Mouse (Mus musculus) midbrain, embryonic 11.5 days (tissue): ENCODE measurements at regions not wholly inside any gene's neighbourhood (a gene's known extent, or its start where the extent isn't known, plus 50 kb on each side); places are given as distances from the start of the nearest gene placed in this dataset.

ENCODE experiments used
- ATAC-seq: fragments of 200-750 bp; cut with Nextera tagmentation; 2 replicates; pipeline ENCODE4 v1.8.0; 2017; ENCODE audit warnings: moderate TSS enrichment, moderate library complexity; ENCODE audit not compliant: low FRiP score
- DNase-seq: peaks from one replicate; pipeline ENCODE4 v3.0.0; 2015; ENCODE audit warnings: low spot score; ENCODE audit errors: missing footprints
- H3K27ac ChIP-seq: fragments of 300-500 bp; sonication (generic); 2 replicates; pipeline ENCODE4 v1.5.1; 2014; ENCODE audit warnings: low read depth, low read length
- H3K27me3 ChIP-seq: fragments of 300-500 bp; sonication (generic); 2 replicates; pipeline ENCODE4 v1.6.1; 2014; ENCODE audit warnings: mild to moderate bottlenecking, low read length, moderate library complexity, mixed read lengths; ENCODE audit not compliant: control insufficient read depth, insufficient read depth
- H3K36me3 ChIP-seq: fragments of 300-500 bp; sonication (generic); 2 replicates; pipeline ENCODE4 v1.6.1; 2014; ENCODE audit warnings: mild to moderate bottlenecking, low read length, moderate library complexity, mixed read lengths; ENCODE audit not compliant: control insufficient read depth, insufficient read depth
- H3K4me1 ChIP-seq: fragments of 300-500 bp; sonication (generic); 2 replicates; pipeline ENCODE4 v1.6.1; 2014; ENCODE audit warnings: low read length; ENCODE audit not compliant: control insufficient read depth, insufficient read depth
- H3K4me2 ChIP-seq: fragments of 300-500 bp; sonication (generic); 2 replicates; pipeline ENCODE4 v1.6.1; 2014; ENCODE audit warnings: mild to moderate bottlenecking, moderate library complexity
- H3K4me3 ChIP-seq: fragments of 300-500 bp; sonication (generic); 2 replicates; pipeline ENCODE4 v1.5.1; 2014; ENCODE audit warnings: low read depth, low read length
- H3K9ac ChIP-seq: fragments of 300-500 bp; sonication (generic); 2 replicates; pipeline ENCODE4 v1.6.1; 2014; ENCODE audit warnings: low read length
- H3K9me3 ChIP-seq: fragments of 300-500 bp; sonication (generic); 2 replicates; pipeline ENCODE4 v1.6.1; 2016; ENCODE audit warnings: low read length; ENCODE audit not compliant: control insufficient read depth
- WGBS: fragments of 180-500 bp; shearing (Covaris S2); extraction: QIAGEN DNeasy Blood & Tissue Kit; methylation state at CpG from one replicate; pipeline ENCODE4 v1.1.7; 2014; 5-methylcytosine and 5-hydroxymethylcytosine counted together

- Histone ChIP-seq H3K4me2 (no peak overlapping the region), H3K4me1 (no peaks in the 10 kb centered on the region), H3K36me3 (no peaks in the 10 kb centered on the region), H3K9ac (no peak overlapping the region), H3K27me3 (no peaks in the 10 kb centered on the region), H3K9me3 (no peaks in the 10 kb centered on the region), H3K27ac (no peak overlapping the region), H3K4me3 (no peak overlapping the region)
- 87% methylated on average over 1 of the region's 1 CpGs for WGBS
- no peak for ATAC-seq
- no peak for DNase-seq
Measured at GRCm38 (mm10) chr7:58919863-58920262, 263.9 kb downstream of the Atp10a start.

DNA sequence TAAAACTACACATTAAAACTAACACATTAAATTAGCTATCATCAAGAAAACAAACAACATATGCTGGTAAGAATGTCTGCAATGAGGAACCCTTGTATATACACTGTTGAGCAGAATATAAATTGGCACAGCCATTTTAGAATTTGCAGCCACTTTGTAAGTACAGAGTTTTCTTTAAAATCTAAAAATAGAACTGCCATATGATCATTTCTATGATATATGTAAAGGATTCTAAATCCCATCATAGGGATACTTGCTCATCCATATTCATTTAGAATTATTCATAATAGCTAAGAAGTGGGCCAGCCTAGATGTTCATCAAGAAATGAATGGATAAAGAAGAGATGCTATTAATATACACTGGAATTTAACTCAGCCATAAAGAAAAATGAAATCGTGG is 264.3 kb downstream of the Atp10a start:
- H3K27me3 ChIP-seq = no peaks in the 10 kb centered on the region
- H3K9me3 ChIP-seq = no peaks in the 10 kb centered on the region
- ATAC-seq (no peak), DNase-seq (no peak)
- H3K4me3 ChIP-seq = no peak overlapping the region
- no peaks in the 10 kb centered on the region for H3K4me1 ChIP-seq
- no peak overlapping the region for H3K9ac ChIP-seq
- no peak overlapping the region for H3K27ac ChIP-seq
- H3K36me3 ChIP-seq = no peaks in the 10 kb centered on the region
- 81% methylated on average over 1 of the region's 1 CpGs for WGBS
- H3K4me2 ChIP-seq = no peak overlapping the region

- Histone ChIP-seq H3K9me3 (no peaks in the 10 kb centered on the region), H3K9ac (no peak overlapping the region), H3K4me2 (no peak overlapping the region), H3K27ac (no peak overlapping the region), H3K4me1 (no peaks in the 10 kb centered on the region), H3K27me3 (no peaks in the 10 kb centered on the region), H3K36me3 (no peaks in the 10 kb centered on the region), H3K4me3 (no peak overlapping the region)
- DNase-seq = no peak
- no peak for ATAC-seq
- 92% methylated on average over 1 of the region's 1 CpGs for WGBS
Measured at GRCm38 (mm10) chr7:58924975-58925374, 269.0 kb downstream of the Atp10a start.

GRCm38 (mm10) chr7:58925406-58925805 is 269.4 kb downstream of the Atp10a start:
- Histone ChIP-seq H3K4me3 (no peak overlapping the region), H3K36me3 (no peaks in the 10 kb centered on the region), H3K9ac (no peak overlapping the region), H3K4me2 (no peak overlapping the region), H3K4me1 (no peaks in the 10 kb centered on the region), H3K27ac (no peak overlapping the region), H3K9me3 (no peaks in the 10 kb centered on the region), H3K27me3 (no peaks in the 10 kb centered on the region)
- 87% methylated on average over 2 of the region's 2 CpGs for WGBS
- ATAC-seq (no peak), DNase-seq (no peak)

DNA sequence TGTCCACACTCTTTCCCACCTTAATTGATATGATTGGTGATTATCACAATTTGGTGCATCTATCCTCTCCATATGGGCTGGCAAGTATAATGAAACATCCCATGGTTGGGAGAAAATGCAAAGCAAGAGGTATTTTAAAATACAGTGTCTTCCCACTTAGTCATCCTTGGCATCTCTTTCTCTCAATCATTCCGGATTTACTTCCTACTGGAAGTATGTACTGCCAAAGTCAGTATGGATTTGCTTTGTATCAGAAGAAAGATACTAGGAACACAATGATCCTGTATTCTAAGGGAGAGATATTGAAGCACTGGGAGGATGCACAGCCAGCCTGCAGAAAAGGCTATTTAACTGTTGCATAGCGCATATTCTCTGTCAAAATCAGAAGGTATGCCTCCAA is 271.1 kb upstream of the Ube3a start:
- Histone ChIP-seq H3K4me3 (no peak overlapping the region), H3K4me2 (no peak overlapping the region)
- 86% methylated on average over 2 of the region's 2 CpGs for WGBS

GRCm38 (mm10) chr7:59007196-59007595 is 221.4 kb upstream of the Ube3a start:
- no peak overlapping the region for H3K4me2 ChIP-seq
- no peaks in the 10 kb centered on the region for H3K9me3 ChIP-seq
- ATAC-seq = no peak
- H3K36me3 ChIP-seq = no peaks in the 10 kb centered on the region
- no peaks in the 10 kb centered on the region for H3K4me1 ChIP-seq
- no peaks in the 10 kb centered on the region for H3K27me3 ChIP-seq
- H3K9ac ChIP-seq = no peak overlapping the region
- 64% methylated on average over 2 of the region's 2 CpGs for WGBS
- H3K27ac ChIP-seq = no peak overlapping the region
- no peak overlapping the region for H3K4me3 ChIP-seq
- no peak for DNase-seq

More for the DNA sequence above, 271.1 kb upstream of the Ube3a start:
- no peak for ATAC-seq
- no peaks in the 10 kb centered on the region for H3K9me3 ChIP-seq
- H3K27me3 ChIP-seq = no peaks in the 10 kb centered on the region
- H3K9ac ChIP-seq = no peak overlapping the region
- H3K4me1 ChIP-seq = no peaks in the 10 kb centered on the region
- DNase-seq = no peak
- no peak overlapping the region for H3K27ac ChIP-seq
- no peaks in the 10 kb centered on the region for H3K36me3 ChIP-seq

GRCm38 (mm10) chr7:59013449-59014301 is 214.9 kb upstream of the Ube3a start:
- no peak overlapping the region for H3K4me2 ChIP-seq
- WGBS = 80% methylated on average over 9 of the region's 9 CpGs
- no peak for DNase-seq

DNA sequence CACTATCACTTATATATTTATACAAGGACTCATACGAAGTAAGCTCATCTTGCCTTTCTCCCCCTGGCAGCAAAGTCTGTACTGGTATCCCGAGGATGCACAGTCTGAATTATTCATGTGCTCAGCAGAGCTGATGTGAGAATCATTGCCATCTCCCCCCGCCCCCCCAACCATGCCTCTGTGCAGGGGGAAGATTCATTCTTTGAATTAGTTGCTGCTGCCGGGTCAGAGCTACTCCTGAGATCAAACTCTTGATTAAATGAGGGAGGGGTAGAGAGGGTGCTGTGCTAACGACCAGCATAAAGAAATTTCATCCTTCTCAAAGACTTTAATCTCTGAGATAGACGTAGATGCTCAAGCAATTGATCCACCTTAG is 214.3 kb upstream of the Ube3a start:
- DNase-seq (no peak), ATAC-seq (peak; percentile 84)
- Histone ChIP-seq H3K27ac (no peak overlapping the region), H3K9ac (no peak overlapping the region), H3K4me2 (no peak overlapping the region), H3K27me3 (no peaks in the 10 kb centered on the region), H3K4me1 (no peaks in the 10 kb centered on the region), H3K36me3 (no peaks in the 10 kb centered on the region), H3K4me3 (no peak overlapping the region), H3K9me3 (no peaks in the 10 kb centered on the region)
- 50% methylated on average over 6 of the region's 6 CpGs for WGBS

More at GRCm38 (mm10) chr7:59013449-59014301, 214.9 kb upstream of the Ube3a start:
- no peak for ATAC-seq
- no peak overlapping the region for H3K4me3 ChIP-seq
- no peak overlapping the region for H3K9ac ChIP-seq
- no peaks in the 10 kb centered on the region for H3K27me3 ChIP-seq
- H3K4me1 ChIP-seq = no peaks in the 10 kb centered on the region
- no peaks in the 10 kb centered on the region for H3K36me3 ChIP-seq
- H3K27ac ChIP-seq = no peak overlapping the region
- H3K9me3 ChIP-seq = no peaks in the 10 kb centered on the region

- Histone ChIP-seq H3K27ac (no peak overlapping the region), H3K9ac (no peak overlapping the region), H3K4me2 (no peak overlapping the region), H3K9me3 (no peaks in the 10 kb centered on the region), H3K4me3 (no peak overlapping the region), H3K4me1 (no peaks in the 10 kb centered on the region), H3K36me3 (no peaks in the 10 kb centered on the region), H3K27me3 (no peaks in the 10 kb centered on the region)
- DNase-seq (no peak), ATAC-seq (no peak)
- 87% methylated on average over 2 of the region's 2 CpGs for WGBS
Measured at GRCm38 (mm10) chr7:59027437-59027836, 201.1 kb upstream of the Ube3a start.
